Mouse (Mus musculus) retina, adult 2 months (tissue): ENCODE data around the gene Kif5a.

Experiments used
- DNase-seq: peaks from one replicate; pipeline ENCODE4 v3.0.0-alpha.2; 2012; ENCODE audit warnings: low read depth, low spot score

The Kif5a gene

DNA sequence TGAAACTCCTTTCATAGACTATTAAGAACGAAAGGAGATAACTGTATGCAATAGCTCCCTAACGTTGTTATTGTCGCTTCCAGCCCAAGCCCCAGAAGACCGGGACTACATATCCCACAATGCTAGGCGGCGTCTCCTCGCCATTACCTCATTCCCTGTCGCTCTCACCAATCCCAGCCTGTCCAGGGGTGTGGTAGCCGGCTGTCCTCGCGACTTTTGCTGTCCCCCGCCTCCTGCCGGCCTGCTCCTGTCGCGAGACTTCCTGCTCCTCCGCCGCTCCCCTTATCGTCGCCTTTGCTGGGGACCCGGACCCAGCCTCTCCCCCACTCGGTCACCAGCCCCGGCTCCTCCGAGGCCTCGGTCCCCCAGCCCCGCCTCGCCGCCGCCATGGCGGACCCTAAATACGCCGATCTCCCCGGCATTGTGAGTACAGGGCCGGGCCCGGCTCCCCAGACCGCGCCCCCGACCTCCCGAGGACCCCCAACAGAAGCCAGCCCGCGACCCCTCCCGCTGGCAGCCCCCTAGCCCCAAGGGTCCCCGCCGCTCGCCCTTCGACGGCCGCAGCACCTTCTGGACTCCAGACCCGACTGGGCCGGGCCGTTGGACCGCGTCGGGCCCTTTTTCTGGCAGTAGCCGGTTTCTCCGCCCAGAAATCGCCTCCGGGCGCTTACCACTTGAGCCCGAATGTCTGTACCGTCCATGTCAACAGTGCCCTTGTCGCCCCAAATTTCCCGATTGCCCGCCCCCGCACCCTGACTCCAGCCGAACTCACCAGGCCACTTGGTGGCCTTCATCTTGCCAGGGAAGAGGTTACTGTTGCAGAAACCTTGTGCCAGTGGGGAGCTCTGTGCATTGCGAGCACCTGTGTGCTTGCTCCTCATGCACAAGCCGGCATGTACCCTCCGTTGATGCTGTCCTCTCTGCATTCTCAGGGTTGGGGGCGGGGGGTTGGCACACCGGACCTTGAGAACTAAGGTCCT lies 3.3 kb upstream of the Kif5a start, which contains the start of gene Dctn2:
Gene Dctn2 (plus strand): TSS at position 257 of the 980 bp plus-strand sequence.
- peak; percentile 82 for DNase-seq

DNA sequence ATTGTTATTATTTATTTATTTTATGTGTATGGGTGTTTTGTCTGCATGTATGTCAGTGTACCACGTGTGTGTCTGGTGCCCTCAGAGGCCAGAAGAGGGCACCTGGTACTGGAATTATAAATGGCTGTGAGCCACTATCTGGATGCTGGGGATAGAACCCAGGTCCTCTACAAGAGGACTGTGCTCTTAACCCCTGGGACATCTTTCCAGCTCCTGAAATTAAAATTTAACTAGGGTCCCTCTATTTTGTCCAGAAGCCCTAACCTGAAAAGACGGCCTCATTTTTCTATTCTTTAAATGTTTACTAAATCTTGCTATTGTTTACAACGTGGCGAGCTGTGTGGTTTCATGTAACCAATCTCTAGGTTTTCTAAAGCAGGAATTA lies 2.6 kb upstream of the Kif5a start:
- DNase-seq, result no peak

DNA sequence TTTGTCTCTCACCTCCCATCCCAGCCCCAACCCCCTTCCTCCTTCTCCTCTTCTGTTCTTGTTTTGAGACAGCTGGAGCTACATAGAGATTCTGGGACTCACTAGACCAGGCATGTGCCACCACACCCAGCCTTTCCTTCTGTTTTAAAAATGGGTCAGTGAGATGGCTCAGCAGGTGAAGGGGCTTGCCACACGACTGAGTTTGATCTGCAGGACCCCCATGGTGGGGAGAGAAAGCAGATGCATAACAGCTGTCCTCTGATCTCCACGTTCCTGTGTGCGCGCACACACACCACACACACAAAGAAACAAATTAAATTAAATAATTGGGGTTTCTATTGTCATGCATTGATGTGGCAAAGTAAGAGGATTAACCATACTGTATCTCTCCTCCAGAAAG lies 1.8 kb upstream of the Kif5a start:
- no peak for DNase-seq

DNA sequence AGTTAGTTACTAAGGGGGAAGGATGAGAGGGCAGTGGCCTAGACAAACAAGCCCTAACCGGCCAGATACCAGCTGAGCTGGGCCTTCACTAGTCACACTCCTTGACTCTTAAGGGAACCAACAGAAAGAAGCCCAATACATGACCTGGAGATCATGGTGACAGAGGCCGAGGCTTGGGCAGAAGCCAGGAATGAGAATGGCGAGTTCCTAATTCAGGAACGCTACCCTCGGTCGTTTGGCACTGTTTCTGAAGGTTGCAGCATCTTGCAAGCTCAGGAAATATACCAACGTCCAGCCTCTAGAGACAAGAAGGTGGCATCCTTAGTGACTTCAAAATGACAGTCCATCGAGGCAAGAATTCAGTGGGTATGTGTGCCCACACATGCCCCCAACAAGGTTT lies 1.2 kb upstream of the Kif5a start:
- DNase-seq, result no peak

DNA sequence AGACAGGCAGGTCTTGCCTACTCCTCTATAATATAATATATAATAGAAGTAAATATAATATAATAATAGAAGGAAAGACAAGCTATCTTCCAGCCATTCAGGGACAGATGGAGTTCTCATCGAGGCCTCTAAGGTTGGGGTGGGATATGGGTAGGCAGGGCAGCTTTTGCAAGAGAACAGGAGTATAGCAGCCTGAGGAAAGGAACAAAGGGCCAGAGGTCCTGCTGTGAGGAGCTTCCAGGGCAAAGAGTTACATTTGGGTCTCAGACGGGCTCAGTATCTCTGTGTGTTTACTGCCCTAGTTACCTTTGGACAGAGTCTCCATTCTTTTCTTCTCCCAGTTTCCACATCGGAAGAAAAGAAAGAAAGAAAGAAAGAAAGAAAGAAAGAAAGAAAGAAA lies 483 bp upstream of the Kif5a start:
- no peak for DNase-seq

DNA sequence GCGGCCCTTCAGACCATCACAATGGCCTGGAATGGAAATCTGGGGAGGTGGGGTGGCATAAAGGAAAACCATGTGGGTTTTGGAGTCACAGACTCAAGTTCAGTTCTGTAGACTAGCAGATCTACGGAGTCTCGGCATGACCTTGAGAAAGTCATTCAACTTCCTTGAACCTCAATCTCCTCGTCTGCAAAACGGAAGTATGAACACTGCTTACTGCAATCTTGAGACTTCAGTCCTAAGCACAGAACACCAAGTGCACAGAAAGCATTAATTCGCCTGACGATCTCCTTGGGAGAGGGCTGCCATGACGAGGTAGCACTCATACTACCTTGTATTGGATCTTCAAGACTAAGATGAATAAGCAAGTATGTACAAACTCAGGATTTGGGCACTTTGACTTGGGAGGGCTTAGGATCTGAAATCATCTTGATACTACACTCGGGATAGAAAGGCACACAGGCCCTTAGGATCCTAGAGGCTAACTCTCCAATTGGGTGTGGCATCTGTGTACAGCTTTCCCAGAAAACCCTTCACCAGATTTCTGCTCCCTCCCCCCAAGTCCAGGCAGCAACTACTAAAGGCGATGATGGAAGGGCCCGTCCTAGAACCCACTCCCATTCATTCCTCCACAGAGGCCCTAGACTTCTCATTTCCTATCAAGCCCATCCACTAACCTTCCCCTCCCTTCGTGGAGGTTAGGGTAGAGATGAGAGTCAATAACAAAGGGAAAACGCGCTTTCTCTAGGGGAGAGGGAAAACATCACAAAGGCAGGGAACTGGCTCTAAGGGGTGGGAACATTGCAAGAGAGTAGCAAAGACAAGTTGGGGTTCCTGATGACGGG lies 1.2 kb downstream of the Kif5a start:
- no peak for DNase-seq

DNA sequence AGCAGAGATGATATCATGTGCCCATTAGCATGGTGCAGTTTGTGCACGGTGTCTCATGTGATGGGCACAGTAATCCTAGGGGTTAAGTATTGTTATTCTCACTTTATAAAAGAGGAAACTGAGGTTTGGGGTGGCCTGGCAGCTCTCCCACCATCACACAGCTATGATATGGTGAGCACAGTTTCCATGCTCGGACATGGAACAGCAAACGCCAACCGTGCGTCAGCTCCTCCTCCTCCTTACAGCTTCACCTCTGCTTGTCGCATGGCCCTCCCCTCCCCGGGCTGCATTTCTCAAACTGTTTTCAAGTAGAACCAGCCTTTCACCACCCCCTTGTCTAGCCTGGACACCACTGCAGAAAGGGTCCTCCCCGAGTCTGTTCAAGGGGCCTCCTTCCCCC lies 4.7 kb downstream of the Kif5a start:
- no peak for DNase-seq

DNA sequence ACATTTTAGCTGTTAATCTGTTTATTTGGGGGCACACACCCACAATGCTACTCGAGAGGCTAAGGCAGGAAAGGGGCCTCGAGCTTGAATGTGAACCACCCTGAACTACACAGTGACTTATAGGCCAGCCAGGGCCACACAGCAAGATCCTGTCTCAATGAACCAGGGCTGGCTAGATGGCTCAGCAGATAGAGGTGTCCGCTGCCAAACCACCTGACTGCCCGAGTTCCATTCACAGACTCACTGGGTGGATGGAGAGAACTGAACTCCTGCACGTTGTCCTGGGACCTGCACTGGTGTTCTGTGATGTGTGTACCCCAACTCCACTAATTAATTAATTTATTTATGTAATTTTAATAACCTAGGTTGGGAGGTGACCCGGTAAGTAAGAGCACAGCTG lies 5.4 kb downstream of the Kif5a start:
- DNase-seq, result no peak

DNA sequence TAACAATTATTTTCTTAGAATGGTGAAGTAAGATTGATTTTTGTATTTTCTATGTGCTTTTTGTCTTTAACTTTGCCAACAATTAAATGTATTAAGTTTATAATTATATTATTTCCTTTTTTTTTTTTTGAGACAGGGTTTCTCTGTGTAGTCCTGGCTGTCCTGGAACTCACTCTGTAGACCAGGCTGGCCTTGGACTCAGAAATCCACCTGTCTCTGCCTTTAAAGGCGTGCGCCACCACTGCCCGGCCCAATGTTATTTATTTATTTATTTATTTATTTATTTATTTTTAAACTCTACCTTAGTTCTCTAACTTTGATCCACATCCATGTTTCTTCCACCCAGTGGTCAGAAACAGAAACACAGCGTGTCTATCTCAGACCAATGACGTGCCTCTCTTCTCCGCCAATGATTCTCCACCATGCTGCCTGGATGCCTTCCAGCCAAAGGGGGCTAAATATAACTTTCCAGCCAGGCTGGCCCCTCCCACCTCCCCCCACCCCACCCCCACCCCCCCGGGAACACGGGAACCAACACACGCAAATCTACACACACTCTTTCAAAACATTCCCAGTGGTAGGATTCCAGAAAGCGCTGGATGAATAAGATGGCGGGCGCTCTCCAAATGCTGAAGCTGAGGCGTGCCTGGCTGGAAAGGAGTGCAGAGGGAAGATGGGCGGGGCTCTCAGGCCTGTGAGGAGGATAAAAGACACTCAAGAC lies 7.4 kb downstream of the Kif5a start:
- DNase-seq, result no peak

DNA sequence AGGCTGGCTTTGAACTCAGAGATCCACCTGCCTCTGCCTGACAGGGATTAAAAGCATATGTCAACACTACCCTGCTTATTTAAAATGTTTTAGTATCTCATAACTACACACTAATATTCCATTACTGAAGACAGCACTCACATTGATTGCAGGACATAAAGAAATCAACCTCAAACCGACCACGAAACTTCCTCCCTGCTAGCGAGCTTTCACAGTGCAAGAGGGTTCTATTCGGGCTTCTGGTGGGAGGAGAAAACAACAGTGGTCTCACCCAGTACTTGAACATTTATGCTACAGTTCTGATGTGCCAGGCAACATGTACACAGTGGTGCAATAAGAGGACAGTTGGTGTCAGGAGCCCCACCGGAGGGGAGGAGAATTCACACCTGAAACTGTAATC lies 12.3 kb downstream of the Kif5a start:
- DNase-seq, result no peak

DNA sequence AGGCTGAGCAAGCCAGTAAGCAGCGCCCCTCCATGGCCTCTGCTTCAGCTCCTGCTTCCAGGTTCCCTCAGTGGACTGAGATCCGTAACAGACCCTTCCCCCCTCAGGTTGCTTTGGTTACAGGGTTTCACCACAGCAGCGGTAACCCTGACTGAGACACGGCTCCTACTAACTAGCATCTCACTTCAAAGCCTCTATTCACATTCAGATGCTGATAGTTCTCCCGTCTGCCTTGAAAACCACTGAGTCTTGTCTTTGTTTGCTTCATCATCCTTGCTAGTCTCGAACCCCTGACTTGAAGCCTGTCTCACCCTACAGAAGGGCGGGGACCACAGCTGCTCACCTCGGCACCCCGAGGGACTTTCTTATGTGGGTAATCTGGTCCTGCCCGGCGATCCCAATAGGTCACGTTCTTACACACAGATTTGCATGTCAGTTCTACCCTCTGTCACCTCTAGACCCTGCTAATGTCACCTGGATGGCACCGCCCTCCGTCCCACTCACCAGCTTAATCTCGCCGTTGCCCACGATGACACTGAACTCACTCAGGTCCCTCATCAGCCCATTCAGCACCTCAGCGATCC lies 24.8 kb downstream of the Kif5a start:
- no peak for DNase-seq

DNA sequence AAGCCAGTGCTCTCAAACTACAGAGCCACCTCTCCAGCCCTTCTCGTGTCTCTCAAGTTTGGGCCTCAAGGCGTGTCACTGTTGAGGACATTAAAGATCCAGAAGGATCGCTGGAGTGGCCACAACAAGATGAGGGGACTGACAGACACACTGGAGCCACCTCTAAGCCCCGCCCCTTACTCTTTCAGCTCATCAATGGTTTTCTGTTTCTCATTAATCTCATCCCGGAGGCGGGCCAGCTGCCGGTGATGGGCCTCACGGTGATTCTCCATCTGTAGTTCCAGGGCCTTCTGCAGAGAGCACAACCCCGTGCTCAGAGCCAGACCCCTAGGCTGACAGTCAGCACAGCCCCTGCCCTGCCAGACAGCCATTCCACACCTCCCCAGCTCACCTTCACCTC lies 26.6 kb downstream of the Kif5a start:
- no peak for DNase-seq

DNA sequence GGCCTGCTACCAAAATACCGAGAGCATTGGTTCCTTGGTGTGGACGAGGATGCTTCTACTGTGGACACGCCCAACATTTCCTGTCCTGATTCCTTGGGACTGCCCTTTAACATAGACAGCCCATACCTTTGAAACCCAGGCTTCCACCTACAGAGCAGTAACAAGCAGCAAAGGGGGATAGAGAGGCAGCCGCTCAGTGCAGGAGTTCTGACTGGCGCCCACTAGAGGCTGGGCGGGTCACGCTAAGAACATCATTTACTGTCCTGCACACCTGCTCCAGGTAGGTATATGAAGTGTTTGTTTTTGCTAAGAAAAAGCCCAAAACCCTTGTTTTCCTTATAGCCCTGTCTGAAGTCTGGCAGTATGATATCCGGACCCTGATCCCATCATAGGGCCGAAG lies 30.0 kb downstream of the Kif5a start:
- DNase-seq, result no peak

DNA sequence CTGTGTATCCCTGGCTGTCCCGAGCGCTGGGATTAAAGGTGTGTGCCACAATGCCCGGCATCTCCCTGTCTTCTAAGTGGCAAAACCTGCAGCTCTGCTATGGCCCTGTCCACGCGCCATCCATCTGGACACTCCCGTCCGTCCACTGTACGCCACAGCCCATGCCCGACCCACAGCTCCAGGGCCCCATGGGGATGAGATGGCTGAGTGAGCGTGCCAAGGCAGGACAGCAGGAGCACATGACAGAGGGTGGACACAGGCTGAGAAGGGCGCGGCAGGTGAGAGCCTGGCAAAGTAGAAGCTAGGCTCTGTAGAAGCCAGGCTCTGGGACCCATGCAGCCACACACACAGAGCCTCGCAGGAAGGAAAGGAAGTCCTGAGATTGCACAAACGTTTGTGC lies 31.4 kb downstream of the Kif5a start:
- DNase-seq, result no peak

DNA sequence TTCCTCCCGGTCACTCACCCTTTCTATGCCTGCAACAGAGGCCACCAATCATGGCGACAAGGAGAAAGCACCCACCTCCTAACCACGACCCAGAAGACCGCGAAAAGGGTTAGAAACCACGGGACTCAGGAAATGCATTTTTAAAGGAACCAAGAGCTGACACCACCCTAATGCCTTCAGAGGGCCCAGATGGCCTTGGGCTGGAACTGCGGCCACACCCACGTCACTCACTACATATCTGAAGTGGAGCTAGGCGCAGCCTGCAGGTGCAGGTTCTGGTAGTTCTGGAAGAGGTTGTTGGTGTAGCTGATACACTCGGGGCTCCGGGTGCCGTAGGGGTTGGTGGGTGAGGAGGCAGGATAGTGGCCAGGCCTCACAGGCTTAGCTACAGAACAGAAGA lies 32.5 kb downstream of the Kif5a start:
- no peak for DNase-seq

DNA sequence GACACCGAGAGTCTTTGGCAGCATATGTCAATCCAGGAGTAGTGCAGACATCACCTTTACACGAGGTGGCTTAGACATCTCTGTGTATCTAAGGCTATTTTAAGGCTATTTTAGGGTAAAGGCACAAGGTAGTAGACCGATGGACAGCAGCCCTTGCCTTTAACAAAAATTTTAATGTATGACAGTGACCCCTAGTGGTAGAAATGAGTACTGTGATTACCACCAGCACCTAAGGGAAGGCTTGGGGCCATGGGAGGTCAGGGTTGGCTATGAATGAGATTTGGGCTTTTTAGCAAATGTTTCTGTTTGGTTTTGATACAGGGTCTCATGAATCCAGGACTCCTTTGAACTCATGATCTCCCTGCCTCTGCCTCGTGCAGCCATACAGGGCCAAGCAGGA lies 34.3 kb downstream of the Kif5a start:
- DNase-seq, result peak; percentile 62

DNA sequence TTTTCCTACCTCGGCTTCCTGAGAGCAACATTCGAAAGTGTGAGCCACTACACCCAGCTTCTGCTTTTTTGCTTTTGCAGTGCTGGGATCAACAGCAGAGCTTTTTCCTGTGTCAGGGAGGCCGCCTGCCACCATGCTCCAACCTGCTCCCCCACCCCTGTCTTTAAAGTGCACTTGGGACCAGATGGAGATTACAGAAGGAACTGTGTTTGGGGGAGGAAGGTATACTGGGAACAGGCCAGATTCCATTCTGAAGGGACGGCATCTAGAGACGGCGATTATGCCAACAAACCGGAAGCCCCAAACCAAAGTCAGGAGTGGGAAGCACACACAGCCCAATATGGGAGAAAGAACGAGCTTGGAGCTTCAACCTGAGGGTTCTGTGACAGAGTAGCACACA lies 36.0 kb downstream of the Kif5a start:
- DNase-seq, result no peak

DNA sequence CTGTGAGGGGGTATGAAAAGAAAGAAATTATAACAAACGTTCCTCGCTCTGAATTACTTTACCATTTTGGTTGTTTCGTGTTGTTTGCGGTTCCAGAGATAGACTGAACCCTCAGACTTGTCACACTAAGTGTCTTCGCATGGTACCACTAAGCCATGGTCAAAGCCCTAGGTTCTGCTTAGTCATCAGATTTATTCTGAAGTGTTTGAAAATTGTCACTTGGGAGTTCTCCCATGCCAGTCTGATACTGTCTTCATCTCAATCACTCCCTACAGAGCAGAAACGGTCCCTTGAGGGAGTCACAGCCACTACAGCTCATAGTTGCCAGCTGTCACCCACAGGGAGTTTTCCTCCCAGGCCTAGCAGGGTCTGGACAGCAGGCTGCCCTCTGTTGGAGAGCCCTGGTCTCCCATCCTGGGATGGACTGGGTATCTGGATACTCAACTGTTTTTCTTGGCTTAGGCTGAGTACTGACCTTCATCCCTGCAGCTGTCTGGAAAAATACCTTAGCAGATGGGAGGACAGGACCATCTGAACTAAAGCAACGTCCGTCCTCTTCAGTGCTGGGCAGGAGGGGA lies 36.7 kb downstream of the Kif5a start:
- DNase-seq, result no peak

DNA sequence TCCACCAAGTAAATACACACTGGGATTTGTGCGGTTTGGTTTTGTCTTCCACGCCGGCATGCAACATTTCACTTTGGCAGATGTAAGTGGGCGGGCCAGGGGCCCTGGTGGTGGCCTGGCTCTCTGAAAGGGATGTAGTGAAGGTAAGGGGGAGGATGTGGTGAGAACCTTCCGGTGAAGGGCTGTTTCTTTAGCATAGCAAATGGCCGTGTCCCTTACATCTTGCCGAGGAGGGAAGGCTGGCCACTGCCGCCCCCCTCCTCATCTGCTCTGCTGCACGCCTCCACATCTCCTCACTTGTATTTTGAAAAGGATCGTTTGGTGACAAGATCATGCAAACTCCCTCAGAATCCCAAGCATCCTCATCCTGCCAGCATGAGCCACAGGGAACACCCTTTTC lies 37.4 kb downstream of the Kif5a start:
- DNase-seq, result no peak

DNA sequence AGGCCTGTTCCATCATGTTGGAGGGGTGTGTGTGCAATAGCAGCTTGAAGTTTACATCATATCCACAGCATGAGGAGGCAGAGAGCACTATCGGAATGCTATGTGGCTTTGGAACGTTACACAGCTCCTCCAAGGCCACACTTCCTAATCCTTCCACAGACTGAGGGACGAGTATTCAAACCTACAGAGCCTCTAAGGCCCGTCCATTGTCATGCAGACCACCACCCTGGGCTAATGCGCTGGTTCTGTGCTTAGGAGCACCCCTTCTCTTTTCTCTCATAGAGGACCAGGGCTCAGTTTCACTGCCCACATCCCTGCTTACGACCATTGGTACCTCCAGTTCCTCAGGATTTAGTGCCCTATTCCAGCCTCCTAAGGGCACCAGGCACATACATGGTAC lies 37.9 kb downstream of the Kif5a start:
- no peak for DNase-seq

DNA sequence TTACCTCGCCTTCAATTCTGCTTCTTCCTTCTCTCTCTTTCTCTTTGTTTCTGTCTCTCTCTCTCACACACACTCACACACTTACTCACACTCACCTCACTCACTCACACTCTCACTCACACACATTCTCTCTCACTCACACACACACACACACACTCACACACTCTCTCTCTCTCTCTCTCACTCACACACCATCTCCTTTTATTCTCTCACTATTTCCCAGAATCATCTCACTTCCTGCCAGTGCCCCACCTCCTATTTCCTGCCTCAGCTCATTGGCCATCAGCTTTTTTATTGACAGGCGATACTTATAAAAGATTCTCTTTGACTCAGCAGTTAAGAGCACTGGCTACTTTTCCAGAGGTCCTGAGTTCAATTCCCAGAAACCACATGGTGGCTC lies 44.8 kb downstream of the Kif5a start:
- no peak for DNase-seq
